Mouse (Mus musculus): ENCODE results near the gene Dcaf5.

Dcaf5 gene

DNA sequence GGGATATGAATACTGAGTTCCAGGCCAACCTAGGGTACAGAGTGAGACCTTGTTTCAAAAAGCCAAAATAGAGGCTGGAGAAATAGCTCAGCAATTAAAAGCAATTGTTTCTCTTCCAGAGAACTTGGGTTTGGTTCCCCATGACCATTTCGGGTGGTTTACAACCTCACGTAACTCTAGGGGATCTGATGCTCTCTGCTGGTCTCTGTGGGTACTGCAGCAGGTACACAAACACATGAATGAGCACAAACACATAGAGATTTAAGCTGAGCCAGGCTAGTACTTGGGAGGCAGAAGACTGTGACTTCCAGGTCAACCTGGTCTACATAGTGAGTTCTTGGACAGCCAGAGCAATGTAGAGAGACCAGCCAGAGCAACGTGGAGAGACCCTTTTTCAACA lies 28.6 kb downstream of the Dcaf5 start:
- DNase-seq (ENCODE audit: low read depth, low spot score): no peak

DNA sequence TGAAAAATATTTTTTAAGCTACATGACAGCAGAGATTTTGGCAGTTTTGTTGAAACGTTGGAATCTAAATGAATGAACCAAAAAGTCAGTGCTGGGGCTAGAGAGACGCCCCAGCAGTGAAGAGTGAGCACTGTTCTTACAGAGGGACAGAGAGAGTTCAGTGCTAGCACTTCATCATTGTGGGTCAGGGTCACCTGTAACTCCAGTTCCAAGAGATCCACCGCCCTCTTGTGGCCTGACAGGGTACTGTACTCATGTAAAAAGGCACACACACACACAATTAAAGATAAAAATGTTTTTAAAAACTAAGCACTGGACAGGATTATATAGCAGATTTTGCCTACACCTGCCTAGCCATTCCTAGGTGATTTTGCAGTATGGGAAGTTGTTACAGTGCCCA lies 29.8 kb downstream of the Dcaf5 start:
- DNase-seq (ENCODE audit: low read depth, low spot score): no peak

DNA sequence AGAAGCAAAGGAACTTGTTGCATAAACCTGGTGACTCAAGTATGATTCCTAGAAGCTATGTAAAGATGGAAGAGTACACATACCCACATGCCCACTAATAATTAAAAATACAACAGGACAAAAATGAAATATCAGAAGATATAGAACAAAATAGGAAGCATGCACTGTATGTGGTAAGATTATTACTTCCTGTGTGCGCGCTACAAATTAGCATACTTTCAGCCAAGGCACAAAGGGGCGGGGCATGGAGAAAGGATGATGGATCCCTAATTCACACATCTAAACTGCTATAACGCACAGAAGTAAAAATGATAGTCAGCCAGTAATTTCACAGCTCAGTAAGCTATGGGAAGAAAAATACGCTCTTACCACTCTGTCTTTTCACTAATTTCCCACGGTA lies 32.3 kb downstream of the Dcaf5 start:
- DNase-seq (ENCODE audit: low read depth, low spot score): no peak

DNA sequence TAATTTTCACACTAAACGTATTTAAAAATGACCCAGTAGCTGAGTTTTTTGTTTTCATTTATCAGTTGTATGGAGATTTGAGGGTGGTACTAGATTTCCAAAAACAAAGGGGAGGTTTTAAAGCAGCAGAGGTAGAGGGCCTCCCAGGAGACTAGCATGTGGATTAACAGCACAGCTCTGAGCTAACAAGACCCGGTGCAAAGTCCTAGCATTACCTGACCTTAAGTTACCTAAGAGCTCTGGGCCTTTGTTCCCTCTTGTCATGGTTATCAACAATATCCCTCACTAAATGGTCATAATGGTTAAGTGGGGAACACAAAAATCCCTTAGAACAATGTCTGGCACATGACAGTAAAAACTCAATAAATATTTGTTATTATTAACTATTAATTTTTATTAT lies 37.3 kb downstream of the Dcaf5 start:
- DNase-seq (ENCODE audit: low read depth, low spot score): no peak

DNA sequence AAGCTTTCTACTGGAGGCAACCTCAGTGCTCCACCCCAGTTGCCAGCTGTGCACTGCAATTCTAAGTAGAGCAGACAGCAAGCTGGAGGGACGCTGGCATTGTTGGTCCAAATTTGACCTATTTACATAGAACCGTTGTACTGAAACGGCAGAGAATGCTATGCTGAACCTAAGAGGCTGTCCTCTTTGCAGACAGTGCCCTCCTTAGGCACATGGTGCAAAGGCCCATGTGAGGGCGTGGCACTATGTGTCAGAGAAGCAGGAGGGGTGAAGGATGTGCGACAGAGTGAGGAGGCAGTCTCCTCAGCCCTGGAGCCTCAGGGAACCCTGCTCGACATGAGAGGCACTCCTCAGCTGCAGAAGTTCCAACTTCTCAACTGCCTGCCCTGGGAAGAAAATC lies 40.0 kb downstream of the Dcaf5 start:
- DNase-seq (ENCODE audit: low read depth, low spot score): no peak

GRCm38 (mm10) chr12:80395270-80395669 lies 41.1 kb downstream of the Dcaf5 start:
- no peak for DNase-seq (ENCODE audit: low read depth, low spot score)

DNA sequence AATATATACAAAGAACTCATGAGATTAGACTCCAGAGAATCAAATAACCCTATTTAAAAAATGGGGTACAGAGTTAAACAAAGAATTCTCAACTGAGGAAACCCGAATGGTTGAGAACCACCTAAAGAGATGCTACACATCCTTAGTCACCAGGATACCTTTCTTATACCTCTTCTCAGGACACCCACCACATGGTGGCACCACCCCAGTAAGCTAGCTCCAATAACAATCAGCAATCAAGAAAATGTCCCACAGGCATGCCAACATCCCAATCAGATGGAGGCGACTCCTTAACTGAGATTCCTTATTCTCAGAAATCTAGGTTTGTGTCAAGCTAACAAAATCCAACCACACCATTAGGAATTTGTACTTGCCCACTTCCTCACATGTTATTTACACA lies 42.4 kb downstream of the Dcaf5 start:
- DNase-seq (ENCODE audit: low read depth, low spot score): no peak

DNA sequence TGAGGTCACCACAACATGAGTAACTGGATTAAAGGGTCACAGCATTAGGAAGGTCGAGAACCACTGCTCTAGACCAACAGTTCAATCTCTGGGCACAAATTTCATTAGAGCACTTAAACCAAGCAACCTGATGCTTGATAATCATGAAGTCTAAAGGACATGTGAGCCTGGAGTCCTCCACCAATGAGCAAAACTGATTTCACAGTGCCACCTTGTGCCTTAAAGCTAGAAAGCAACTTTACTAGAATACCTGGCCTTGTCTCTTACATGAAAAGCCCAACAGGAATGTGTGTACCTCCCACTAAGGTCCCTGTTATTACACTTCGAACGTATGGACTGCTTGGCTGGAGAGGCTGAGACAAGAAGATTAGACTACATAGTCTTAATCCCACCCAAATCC lies 47.0 kb downstream of the Dcaf5 start:
- peak; percentile 14 for DNase-seq (ENCODE audit: low read depth, low spot score)

- DNase-seq (ENCODE audit: low read depth, low spot score): no peak
These were observed 49.1 kb downstream of the Dcaf5 start for GRCm38 (mm10) chr12:80387326-80387725.

DNA sequence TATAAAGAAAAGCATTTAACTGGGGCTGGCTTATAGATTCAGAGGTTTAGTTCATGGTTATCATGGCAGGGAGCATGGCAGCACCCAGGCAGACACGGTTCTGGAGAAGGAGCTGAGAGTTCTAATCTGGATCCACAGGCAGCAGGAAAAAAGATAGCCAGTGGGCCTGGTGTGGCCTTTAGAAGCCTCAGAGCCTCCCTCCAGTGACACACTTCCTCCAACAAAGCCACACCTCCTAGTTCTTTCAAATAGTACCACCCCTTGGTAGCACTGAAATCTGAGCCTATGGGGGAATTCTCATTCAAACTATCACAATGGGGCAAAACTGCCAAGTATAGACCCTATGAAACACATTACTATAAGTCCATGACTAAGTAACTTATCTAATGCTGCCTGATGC lies 51.0 kb downstream of the Dcaf5 start:
- no peak for DNase-seq (ENCODE audit: low read depth, low spot score)

- no peak for DNase-seq (ENCODE audit: low read depth, low spot score)
These were observed 52.9 kb downstream of the Dcaf5 start for GRCm38 (mm10) chr12:80383478-80383877.

DNA sequence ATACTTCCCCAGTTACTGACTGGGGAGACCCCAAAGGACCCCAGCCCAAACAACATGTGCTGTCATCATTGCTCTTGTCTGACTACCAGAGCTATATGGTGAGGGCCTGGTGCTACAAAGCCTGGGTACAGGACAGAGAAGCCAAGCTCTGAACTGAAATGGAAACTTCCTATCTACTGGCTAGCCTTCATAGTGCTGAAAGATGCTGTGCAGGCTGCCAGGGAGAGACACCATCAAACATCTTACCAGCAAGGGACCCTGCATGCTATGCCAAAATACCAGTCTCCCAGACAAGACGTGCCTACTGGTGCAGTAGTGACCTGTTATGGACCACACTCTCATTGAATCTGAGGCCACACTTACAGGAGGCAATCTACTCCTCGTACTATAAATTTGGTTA lies 53.6 kb downstream of the Dcaf5 start:
- no peak for DNase-seq (ENCODE audit: low read depth, low spot score)

DNA sequence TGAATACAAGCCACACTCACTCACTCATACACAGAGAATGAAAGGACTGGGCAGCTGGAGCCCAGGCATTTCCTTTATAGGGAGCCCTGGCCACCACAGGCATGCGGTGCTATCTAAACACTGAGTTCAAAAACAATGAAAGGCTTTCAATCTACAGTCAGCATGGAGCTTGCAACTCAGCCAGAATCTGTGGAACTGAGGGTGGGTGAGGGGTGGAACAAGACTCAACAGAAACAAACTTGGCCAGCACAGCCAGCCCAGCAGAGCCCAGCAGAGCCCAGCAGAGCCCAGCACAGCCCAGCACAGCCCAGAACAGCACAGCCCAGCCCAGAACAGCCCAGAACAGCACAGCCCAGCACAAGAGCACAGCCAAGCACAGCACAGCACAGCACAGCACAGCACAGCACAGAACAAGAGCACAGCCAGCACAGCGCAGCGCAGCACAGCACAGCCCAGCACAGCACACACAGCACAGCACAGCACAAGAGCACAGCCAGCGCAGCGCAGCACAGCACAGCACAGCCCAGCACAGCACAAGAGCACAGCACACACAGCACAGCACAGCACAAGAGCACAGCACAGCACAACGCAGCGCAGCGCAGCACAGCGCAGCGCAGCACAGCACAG lies 56.5 kb downstream of the Dcaf5 start:
- DNase-seq (ENCODE audit: low read depth, low spot score): peak; percentile 10

DNA sequence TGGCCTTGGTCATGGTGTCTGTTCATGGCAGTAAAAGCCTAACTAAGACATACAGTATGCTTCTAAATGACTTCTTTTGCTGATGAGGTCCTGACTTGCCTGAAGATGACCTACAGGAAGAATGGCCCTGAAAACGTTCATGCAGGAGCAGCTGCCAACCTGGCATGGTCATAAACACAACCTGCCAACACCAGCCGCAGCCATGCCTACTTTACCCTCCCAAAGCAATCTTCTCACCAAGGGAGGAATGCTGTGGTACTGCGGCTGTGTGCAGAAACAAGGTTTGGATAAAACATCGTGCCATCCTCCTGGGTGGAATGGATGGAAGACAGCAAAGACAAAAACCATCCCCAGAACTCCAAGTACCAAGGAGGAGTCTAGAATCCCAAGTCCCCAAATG lies 57.0 kb downstream of the Dcaf5 start:
- DNase-seq (ENCODE audit: low read depth, low spot score): no peak

- peak; percentile 16 for DNase-seq (ENCODE audit: low read depth, low spot score)
These were observed 58.8 kb downstream of the Dcaf5 start for GRCm38 (mm10) chr12:80377604-80378003.

- no peak for DNase-seq (ENCODE audit: low read depth, low spot score)
These were observed 60.7 kb downstream of the Dcaf5 start for GRCm38 (mm10) chr12:80375721-80376120.

DNA sequence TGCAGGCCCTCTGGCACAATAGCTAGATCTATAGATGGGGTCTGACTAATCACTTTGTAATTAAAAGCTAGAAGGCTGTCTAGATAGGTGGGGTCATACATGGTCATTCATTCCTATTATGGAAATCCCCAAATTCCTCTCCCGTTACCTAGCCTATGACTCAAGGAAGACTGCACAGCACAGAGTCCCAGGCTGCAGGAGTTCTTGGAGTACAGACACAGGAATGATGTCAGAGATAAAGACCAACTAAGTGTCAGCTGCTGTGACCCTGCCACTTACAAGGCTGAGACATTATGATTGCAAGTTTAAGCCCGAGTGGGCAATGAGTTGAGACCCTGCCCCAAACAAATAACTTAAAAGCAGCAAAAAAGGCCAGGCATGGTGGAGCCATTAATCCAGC lies 61.7 kb downstream of the Dcaf5 start:
- no peak for DNase-seq (ENCODE audit: low read depth, low spot score)

DNA sequence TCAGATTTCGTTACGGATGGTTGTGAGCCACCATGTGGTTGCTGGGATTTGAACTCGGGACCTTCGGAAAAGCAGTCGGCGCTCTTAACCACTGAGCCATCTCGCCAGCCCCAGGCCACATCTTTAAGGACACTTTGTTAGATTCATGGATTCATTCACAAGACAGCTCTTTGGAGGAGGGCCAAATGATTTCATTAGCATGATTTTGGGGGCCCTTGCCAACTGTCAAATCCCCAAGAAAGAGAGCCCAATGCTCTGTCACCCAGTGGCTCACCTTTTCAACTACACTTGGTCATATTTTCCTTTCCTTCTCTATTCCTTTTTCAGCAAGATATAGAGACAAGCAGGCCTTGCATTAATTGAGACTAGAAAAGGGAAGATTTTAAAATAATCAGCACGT lies 63.5 kb downstream of the Dcaf5 start:
- no peak for DNase-seq (ENCODE audit: low read depth, low spot score)

DNA sequence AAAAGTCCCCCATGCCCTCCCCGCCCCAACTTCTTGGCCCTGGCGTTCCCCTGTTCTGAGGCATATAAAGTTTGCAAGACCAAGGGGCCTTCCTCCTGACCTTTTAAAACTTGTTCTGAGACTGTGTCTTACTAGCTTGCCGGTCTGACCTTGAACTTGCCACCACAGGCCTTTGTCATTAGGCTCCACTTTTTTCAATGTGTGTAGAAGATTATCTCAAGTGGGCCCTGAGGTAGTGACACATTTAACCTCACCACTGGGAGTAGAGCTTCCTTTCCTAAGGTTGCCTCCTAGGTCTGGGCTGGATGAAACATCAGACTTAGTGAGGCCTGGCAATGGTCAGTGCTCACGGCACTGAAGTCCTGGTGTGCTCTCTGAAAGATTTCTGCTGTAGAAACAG lies 69.2 kb downstream of the Dcaf5 start:
- DNase-seq (ENCODE audit: low read depth, low spot score): no peak

GRCm38 (mm10) chr12:80366004-80366480 lies 70.4 kb downstream of the Dcaf5 start:
- no peak for DNase-seq (ENCODE audit: low read depth, low spot score)

DNA sequence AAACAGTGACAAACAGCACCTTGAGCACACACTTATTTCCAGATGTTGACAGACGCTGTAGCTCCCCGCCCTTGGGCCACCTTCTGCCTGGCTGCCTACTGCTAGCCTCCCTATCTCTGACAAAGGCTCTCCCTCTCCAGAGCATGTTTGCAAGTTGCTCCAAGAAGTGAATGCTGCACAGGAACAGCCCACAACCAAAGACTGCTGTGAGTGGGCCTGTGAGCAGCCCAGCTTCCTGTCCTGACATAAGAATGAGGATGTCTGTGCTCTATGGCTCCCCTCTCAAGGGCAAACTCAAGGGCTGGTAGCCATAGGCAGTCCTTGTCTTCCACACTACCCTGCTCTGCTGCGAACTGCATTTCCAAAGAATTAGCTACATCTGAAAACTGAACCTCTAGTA lies 71.1 kb downstream of the Dcaf5 start:
- no peak for DNase-seq (ENCODE audit: low read depth, low spot score)

DNA sequence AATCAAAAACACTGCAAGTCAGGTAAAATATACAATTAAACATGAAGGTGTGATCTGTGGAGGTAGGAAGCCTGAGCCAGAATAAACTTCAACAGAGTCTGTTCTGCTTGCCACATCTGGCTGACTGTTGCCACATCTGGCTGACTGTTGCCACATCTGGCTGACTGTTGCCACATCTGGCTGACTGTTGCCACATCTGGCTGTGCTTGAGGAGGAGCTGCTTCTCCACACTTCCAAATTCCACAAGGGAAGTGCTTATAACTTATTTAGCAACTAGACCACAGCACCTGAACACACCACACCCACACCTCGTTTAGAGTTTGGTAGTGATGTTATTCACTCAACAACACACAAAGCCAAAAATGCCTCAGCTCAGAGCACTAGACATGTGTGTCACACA lies 74.7 kb downstream of the Dcaf5 start:
- no peak for DNase-seq (ENCODE audit: low read depth, low spot score)

DNA sequence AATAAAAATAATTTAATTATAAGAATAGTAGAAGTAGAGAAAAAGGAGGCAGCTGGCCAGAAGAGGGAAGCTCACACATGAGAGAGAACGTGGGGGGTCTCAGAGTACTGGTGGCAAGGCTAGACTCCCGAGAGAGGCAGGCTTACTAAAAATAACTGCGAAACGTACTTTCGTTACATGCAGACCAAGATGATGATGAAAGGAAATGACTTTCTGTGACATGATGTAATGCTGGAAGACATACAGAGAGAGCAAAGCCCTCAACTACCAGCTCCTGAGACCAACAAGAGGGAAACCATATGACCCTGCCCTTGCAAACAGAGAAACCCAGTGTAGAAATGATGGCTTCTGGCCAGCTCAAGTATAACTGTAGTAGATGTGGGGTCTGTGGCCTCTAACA lies 76.1 kb downstream of the Dcaf5 start:
- DNase-seq (ENCODE audit: low read depth, low spot score): no peak

DNA sequence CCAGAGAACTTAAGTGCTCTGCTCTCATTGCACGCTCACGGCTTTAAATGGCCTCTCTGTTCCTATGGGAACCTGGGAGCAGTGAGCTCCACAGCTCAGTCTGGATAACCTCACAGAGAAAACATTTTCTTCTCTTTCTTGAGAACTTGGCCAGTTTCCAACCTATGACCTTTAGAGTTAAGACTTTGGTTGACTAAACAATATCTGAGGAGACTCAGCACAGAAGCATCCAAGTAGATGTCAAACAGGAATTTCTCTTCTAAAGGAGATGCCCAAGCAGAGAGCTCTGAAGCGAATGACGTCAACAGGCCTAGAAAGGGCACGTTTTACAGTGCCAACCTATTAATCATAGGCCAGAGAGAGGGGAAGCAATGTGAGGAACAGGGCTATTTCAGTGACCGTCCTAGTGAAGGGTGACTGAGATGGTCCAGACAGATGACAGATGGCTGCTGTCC lies 91.6 kb downstream of the Dcaf5 start:
- peak; percentile 6 for DNase-seq (ENCODE audit: low read depth, low spot score)
